Comparison of ENCODE assay signal across 11 mouse cellular contexts in the genomic region with DNA sequence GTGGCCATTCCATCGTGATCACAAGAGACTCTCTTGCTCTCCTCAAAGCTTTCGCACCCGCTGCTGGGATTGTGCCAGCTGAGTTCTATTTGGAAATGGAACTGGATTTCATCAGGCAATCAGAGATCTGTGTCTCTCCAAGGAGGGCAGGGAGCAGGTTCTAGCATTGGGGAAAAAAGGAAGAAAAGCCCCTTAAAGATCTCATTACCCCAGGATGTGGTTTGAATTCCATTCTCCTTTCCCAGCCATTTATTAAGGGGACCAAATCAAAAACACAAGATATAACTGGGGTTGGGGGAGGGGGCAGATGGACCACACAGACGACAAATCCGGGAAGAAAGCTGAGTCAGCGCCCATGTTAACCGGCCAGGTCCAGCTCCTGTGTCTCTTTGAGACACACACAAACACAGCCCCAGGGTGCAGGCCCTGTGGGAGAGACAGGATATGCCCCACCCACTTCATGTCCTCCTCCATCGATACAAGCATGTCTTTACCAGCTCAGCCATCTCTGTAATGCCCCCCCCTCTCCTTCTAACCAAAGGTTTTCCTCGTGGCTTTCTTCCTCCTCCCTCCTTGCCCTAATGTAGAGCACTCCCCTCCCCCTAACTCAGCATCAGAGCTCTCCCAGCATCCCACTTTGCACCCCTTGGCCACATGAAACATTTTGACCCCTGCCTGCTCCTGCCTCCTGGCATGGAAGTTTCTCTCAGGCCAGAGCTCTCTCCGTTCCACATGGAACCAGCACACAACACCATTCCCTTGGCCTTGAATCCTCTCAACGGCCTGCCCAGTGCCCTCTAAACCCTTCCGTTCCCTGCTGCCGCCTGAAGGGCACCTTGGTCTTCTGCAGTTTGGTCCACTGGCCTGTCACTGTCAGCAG. TPM values are rescaled to one million over a fixed set of nuclear protein-coding genes. Genes with fewer than 3 reads are reported as not detected.
DNase-seq lines count a peak whose midpoint lies in the region; ATAC-seq and TF ChIP-seq lines count a peak whose summit lies in the region.
"Had no signal": no experiment of that assay in that cellular context is flagged by ENCODE, and none has a peak within 500 bp of the region (broad histone marks: within the 10 kb centered on the region; RNA-seq: fewer than 3 reads in every experiment).

No protein-coding gene starts in this region.

- peak overlapping the region; percentile 53 for H3K27ac ChIP-seq in gastrocnemius, adult 2 months
- H3K27ac ChIP-seq in limb, embryonic 11.5 days (replicated peaks; ENCODE audit: low read depth, low read length): peak overlapping the region; percentile 30; the same call in 1 of the 2 replicates
- H3K27ac ChIP-seq: heart, embryonic 15.5 days had no signal

- intact Hi-C loops in gastrocnemius, adult 2 months (cut with DNase I): loop anchor here (5.0 to 10.0 kb wide), 3 partner anchors 58 to 246 kb away; partner anchors contain the start of genes C1qtnf5 and Cbl

- DNase-seq in gastrocnemius, adult 2 months: peak; percentile 59
- DNase-seq in gastrocnemius, adult 8-10 months (ENCODE audit: low spot score in 2 of 2): no peak
- peak; percentile 30 for DNase-seq in lung, postnatal 36 days
- DNase-seq in lung, postnatal 25 days (ENCODE audit: low spot score): no peak
- peak; percentile 21 for DNase-seq in T-cell, adult 2 months (ENCODE audit: low spot score)
- DNase-seq in limb, embryonic 11.5 days (ENCODE audit: low spot score): peak; percentile 34
- no peak for DNase-seq in cerebellum, adult 9-10 months
- no peak for DNase-seq in frontal cortex, adult 2 months (ENCODE audit: extremely low spot score in 1 of 2, low spot score in 1 of 2)
- DNase-seq: cerebellum, adult 9-11 months had no signal

- no peak for ATAC-seq in limb, embryonic 11.5 days (ENCODE audit: insufficient number of reproducible peaks, low FRiP score, low TSS enrichment, low read depth)

- H3K27me3 ChIP-seq in limb, embryonic 11.5 days (ENCODE audit: control insufficient read depth, insufficient read depth, low read length): no peaks in the 10 kb centered on the region
- H3K27me3 ChIP-seq: heart, embryonic 15.5 days had no signal

- H3K4me3 ChIP-seq in gastrocnemius, adult 2 months: no peak overlapping the region
- no peak overlapping the region for H3K4me3 ChIP-seq in limb, embryonic 11.5 days (ENCODE audit: low read depth, low read length)
- H3K4me3 ChIP-seq: heart, embryonic 15.5 days had no signal

- no peak overlapping the region for H3K4me2 ChIP-seq in limb, embryonic 11.5 days (ENCODE audit: low read depth, severe bottlenecking)
- H3K4me2 ChIP-seq: heart, embryonic 15.5 days had no signal

- TF ChIP-seq CTCF in gastrocnemius, adult 2 months (IDR thresholded peaks at IDR 0.05): no peak

- H3K4me1 ChIP-seq in limb, embryonic 11.5 days (ENCODE audit: control insufficient read depth, insufficient read depth, low read length): peaks cover 18% of the 10 kb centered on the region

- no peak overlapping the region; the same call in 1 of the 2 replicates for H3K9ac ChIP-seq in limb, embryonic 11.5 days (ENCODE audit: low read length)
- H3K9ac ChIP-seq: heart, embryonic 15.5 days had no signal

- H3K9me3 ChIP-seq in limb, embryonic 11.5 days (ENCODE audit: control insufficient read depth, low read length): no peaks in the 10 kb centered on the region
- H3K9me3 ChIP-seq: G1E; heart, embryonic 15.5 days had no signal

- 28% methylated on average over 13 of the region's 13 CpGs for WGBS in limb, embryonic 11.5 days

- H3K36me3 ChIP-seq in limb, embryonic 11.5 days (ENCODE audit: control insufficient read depth, insufficient read depth, low read length): no peaks in the 10 kb centered on the region
- H3K36me3 ChIP-seq: G1E; heart, embryonic 15.5 days had no signal

RNA-seq across cellular contexts. Expression of gene Thy1, which starts 54.0 kb away (rescaled TPM):
- 1 to 10 TPM; 9.3 to 9.8 TPM for total RNA-seq in gastrocnemius, adult 2 months (2021)
- 1 to 10 TPM; 4.3 to 7.6 (median 5.8) TPM for total RNA-seq in gastrocnemius, adult 8-10 months (2022)
- 0.34 and 0.52 TPM in 2 replicates for polyA plus RNA-seq in limb, embryonic 11.5 days (2014; fragmentation: Nextera tagmentation; extraction: Ambion mirVana)
- 752 and 876 TPM in 2 replicates for polyA plus RNA-seq in frontal cortex, adult 2 months (2012; rRNA removed)
- total RNA-seq: G1E had no signal
- polyA plus RNA-seq: G1E had no signal

Comparison
In these comparisons a context has a peak if more than half of its experiments do, and no peak if none do; other contexts are left out.
1. DNase-seq: peak in gastrocnemius, adult 2 months (single experiment), lung, postnatal 36 days (single experiment), T-cell, adult 2 months (single experiment) and limb, embryonic 11.5 days (single experiment); none in gastrocnemius, adult 8-10 months (0 of 2), lung, postnatal 25 days (single experiment), cerebellum, adult 9-10 months (single experiment) and frontal cortex, adult 2 months (0 of 2).